Mouse (Mus musculus): ENCODE measurements around the gene Gm3633.
"Not testable (repeated sequence)": the region's sequence is repeated elsewhere in the genome, so short reads cannot be mapped to it uniquely, and the experiment has no call there.

The Gm3633 gene

GRCm38 (mm10) chr14:42641817-42642216 lies at the start of gene Gm3633:
Gm3633 (minus strand) TSS chr14:42641917.
- not testable (repeated sequence) for DNase-seq (ENCODE audit: low spot score in 2 of 2)

GRCm38 (mm10) chr14:42655638-42656037 lies 13.9 kb upstream of the Gm3633 start, which contains the start of gene Gm10378:
Gm10378 (plus strand) TSS chr14:42655938.
- DNase-seq (ENCODE audit: low spot score in 2 of 2) = not testable (repeated sequence)

GRCm38 (mm10) chr14:42599782-42600181 lies 41.9 kb downstream of the Gm3633 start, which contains the start of gene Gm17124:
Gm17124 (minus strand) TSS chr14:42599882.
- DNase-seq (ENCODE audit: low spot score in 2 of 2) = not testable (repeated sequence)
